Mouse (Mus musculus): ENCODE measurements around the gene Zfyve1. TPM values are rescaled to one million over a fixed set of nuclear protein-coding genes. Genes with fewer than 3 reads are reported as not detected.

Gene Zfyve1
- polyA plus RNA-seq, 1 experiment: 54.1 TPM

DNA sequence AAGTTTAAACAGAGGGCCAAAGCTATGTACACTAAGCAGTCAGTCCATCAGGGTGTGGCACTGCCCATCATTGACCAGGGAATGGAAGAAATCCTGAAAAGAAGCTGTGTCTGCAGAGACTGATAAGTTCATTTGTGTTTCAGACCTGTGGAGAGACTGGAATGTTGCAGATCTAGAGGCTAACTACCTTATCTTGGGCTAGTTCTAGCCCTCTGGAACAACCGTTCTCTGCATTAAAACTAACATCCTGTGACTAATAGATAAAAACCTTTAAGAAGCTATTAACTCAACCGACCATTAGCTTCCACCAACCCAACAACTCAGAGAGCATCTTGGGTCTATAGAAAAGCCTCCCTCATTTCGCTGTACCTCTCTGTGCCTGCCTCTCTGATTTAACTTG, 79.4 kb downstream of the Zfyve1 start:
- no peak for TF ChIP-seq CTCF (IDR thresholded peaks at IDR 0.05; ENCODE audit: borderline replicate concordance, extremely low read depth, insufficient read depth, insufficient read length)
- TF ChIP-seq POLR2A (IDR thresholded peaks at IDR 0.05; ENCODE audit: borderline replicate concordance, extremely low read depth, insufficient read depth, insufficient read length, poor library complexity, severe bottlenecking): no peak
- no peak for DNase-seq (ENCODE audit: low read depth)

DNA sequence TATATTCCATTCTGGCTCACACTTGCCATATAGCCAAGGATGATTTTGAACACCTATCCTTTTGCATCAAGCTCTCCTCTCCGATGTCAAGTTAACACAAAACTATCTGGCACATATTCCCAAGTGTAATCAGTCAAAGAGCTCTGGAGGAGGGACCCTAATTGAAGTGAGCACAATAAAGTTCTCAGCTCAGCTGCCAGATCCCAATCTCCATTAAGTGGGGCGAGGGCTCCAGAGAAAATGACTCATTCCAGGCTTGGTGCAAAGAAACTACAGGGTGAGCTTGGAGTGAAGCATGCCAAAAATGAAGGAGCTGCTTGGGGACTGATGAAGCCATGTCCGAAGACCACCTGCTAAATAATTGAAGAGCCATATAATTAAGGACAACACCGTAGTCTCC, 82.8 kb downstream of the Zfyve1 start:
- no peak for TF ChIP-seq CTCF (IDR thresholded peaks at IDR 0.05; ENCODE audit: borderline replicate concordance, extremely low read depth, insufficient read depth, insufficient read length)
- TF ChIP-seq POLR2A (IDR thresholded peaks at IDR 0.05; ENCODE audit: borderline replicate concordance, extremely low read depth, insufficient read depth, insufficient read length, poor library complexity, severe bottlenecking): no peak
- DNase-seq (ENCODE audit: low read depth): peak; percentile 88

DNA sequence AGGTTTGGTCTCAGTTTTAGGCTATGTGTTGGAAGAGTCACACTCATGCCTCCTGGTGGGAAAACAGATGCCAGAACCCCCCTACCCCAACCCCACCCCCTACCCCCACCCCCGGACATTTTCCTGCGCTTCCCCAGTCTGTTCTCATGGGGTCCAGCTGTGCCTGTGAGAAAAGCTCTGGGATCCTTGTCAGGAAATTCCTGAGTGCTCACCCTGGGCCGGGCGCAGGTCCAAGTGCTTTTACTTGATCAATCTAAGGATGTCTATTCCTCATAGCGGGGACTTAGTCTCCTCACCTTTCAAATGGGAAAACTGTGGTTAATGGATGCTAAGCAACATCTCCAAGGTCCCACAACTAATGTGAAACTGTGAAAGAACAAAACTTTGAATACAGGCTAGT, 83.8 kb downstream of the Zfyve1 start:
- TF ChIP-seq POLR2A (IDR thresholded peaks at IDR 0.05; ENCODE audit: borderline replicate concordance, extremely low read depth, insufficient read depth, insufficient read length, poor library complexity, severe bottlenecking) (no peak), CTCF (IDR thresholded peaks at IDR 0.05; ENCODE audit: borderline replicate concordance, extremely low read depth, insufficient read depth, insufficient read length) (no peak)
- peak; percentile 90 for DNase-seq (ENCODE audit: low read depth)

DNA sequence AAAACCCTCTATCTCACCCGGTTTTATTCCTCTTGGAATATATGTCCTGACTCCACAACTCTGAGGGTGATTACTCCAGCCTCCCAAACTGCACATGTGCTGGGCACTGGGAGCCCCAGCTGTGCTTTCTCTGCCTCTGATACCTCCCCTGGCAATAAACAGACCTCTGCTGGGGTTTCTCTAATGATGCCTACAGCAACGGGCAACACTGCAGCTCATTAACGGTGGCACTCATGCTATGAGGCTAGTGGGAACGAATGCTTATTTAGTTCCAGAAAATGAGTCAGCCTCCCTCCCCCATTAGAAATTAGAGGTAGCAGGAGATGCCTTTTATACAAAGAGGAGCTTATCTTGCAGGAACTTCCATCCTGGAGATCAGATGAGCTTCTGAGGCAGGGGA, 84.2 kb downstream of the Zfyve1 start:
- no peak for TF ChIP-seq CTCF (IDR thresholded peaks at IDR 0.05; ENCODE audit: borderline replicate concordance, extremely low read depth, insufficient read depth, insufficient read length)
- TF ChIP-seq POLR2A (IDR thresholded peaks at IDR 0.05; ENCODE audit: borderline replicate concordance, extremely low read depth, insufficient read depth, insufficient read length, poor library complexity, severe bottlenecking): no peak
- peak; percentile 89 for DNase-seq (ENCODE audit: low read depth)

DNA sequence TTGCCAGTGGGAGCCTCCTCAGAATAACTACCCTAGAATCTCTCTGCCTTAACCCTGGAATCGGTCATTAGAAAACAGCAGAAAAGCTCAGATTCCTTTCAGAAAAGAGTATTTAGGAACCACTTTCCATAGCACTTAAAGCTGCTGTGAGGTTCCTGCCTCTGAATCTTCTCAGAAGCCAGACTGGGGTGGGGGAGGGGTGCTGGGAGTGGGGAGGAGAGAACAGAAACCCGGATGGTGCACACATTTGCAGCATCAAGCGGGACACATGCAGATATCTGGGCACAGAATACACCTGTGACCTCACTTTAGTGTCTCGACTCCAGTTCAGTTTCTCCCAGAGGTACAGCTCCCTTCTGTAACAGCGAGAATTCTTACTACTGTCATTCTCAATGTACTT, 86.4 kb downstream of the Zfyve1 start:
- TF ChIP-seq CTCF (IDR thresholded peaks at IDR 0.05; ENCODE audit: borderline replicate concordance, extremely low read depth, insufficient read depth, insufficient read length) (no peak), POLR2A (IDR thresholded peaks at IDR 0.05; ENCODE audit: borderline replicate concordance, extremely low read depth, insufficient read depth, insufficient read length, poor library complexity, severe bottlenecking) (no peak)
- DNase-seq (ENCODE audit: low read depth): no peak

DNA sequence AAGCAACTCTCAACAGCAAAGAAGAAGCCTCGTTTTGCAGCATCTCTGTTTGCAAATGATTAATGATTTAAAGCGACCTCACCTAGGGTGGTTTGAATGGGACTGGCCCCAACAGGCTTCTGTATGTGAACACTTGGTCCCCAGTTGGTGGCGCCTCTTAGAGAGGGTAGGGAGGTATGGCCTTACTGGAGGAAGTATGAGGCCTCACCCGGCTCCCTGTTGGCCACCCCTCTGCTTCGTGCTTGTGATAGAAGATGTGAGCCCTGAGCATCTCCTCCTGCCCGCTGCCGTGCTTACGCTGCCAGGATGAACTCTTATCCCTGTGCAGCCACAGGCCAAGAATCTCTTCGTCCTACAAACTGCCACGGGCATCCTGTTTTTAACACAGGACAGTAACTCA, 90.5 kb downstream of the Zfyve1 start:
- no peak for DNase-seq (ENCODE audit: low read depth)
- TF ChIP-seq POLR2A (IDR thresholded peaks at IDR 0.05; ENCODE audit: borderline replicate concordance, extremely low read depth, insufficient read depth, insufficient read length, poor library complexity, severe bottlenecking) (no peak), CTCF (IDR thresholded peaks at IDR 0.05; ENCODE audit: borderline replicate concordance, extremely low read depth, insufficient read depth, insufficient read length) (no peak)

DNA sequence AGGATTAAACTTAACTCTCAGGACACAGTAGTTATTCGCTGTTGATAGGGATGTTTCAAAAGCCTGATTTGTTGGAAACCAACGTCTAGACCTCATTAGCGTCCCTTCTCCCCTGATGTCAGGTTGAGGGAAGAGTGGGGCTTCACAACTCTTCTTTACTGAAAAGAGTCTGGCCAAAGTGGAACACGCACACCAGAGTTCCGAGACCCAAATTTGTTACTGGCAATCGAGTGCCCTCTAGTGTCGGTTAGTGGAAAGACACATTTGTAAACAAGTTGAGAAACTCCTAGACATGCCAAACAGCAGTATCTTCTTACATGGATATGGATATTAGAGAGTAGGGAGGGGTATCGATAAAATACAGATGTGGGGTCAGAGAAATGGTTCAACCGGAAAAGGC, 94.8 kb downstream of the Zfyve1 start:
- DNase-seq (ENCODE audit: low read depth): peak; percentile 90
- no peak for TF ChIP-seq POLR2A (IDR thresholded peaks at IDR 0.05; ENCODE audit: borderline replicate concordance, extremely low read depth, insufficient read depth, insufficient read length, poor library complexity, severe bottlenecking)
- peak; percentile 79 for TF ChIP-seq CTCF (IDR thresholded peaks at IDR 0.05; ENCODE audit: borderline replicate concordance, extremely low read depth, insufficient read depth, insufficient read length)

DNA sequence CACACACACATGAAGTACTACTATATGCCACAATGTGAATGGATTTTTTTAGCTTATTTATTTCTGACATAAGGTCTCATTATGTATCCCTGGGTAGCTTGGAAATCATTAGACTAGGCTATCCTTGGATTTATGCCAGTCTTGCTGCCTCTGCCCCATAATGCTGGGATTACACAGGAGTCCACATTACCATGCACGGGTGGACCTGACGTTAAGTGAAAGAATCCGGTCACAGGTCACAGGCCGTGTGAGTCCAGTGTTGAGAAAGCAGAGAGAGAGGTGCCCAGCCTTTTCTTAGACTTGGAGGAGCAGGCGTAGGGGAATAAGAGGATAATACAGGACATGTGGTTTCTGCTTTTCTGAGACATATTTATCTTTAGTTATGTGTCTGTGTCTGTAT, 97.8 kb downstream of the Zfyve1 start:
- no peak for DNase-seq (ENCODE audit: low read depth)
- TF ChIP-seq CTCF (IDR thresholded peaks at IDR 0.05; ENCODE audit: borderline replicate concordance, extremely low read depth, insufficient read depth, insufficient read length): no peak
- TF ChIP-seq POLR2A (IDR thresholded peaks at IDR 0.05; ENCODE audit: borderline replicate concordance, extremely low read depth, insufficient read depth, insufficient read length, poor library complexity, severe bottlenecking): no peak

DNA sequence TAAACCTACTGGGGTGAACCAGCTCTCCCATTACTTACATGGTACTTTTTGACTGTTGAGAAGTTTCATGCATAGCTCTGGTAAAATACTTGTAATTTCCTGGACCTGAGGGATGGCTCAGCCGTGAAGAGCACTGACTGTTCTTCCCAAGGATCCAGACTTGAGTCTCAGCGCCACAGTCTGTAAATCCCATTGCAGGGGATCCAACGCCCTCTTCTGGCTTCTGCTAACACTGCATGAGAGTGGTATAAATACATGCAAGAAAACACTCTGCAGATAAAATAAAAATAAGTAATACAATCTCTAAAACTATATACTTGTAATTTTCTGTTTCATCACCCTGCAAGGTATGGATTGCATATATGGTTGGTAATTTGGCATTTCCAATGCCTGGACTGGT, 99.1 kb downstream of the Zfyve1 start:
- TF ChIP-seq POLR2A (IDR thresholded peaks at IDR 0.05; ENCODE audit: borderline replicate concordance, extremely low read depth, insufficient read depth, insufficient read length, poor library complexity, severe bottlenecking): no peak
- no peak for TF ChIP-seq CTCF (IDR thresholded peaks at IDR 0.05; ENCODE audit: borderline replicate concordance, extremely low read depth, insufficient read depth, insufficient read length)
- no peak for DNase-seq (ENCODE audit: low read depth)

DNA sequence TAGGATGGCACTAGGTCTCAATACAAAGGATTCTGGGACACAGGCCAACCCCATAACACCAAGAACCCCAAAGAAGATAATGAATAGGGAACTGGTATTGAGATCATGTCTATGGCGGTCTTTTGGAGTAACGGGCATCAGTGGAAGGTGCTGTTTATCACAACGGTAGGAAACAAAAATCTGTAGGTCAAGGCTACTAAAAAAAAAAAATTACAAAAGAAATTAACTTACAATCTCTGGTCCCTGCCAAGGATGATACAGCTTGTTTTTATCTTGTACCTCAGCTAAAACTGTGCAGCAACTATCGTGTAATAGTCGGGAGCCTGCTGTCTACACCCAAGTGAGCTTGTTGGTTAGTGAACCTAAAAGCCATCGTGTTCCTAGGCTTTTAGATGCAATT, 100.3 kb downstream of the Zfyve1 start:
- no peak for DNase-seq (ENCODE audit: low read depth)
- TF ChIP-seq CTCF (IDR thresholded peaks at IDR 0.05; ENCODE audit: borderline replicate concordance, extremely low read depth, insufficient read depth, insufficient read length) (no peak), POLR2A (IDR thresholded peaks at IDR 0.05; ENCODE audit: borderline replicate concordance, extremely low read depth, insufficient read depth, insufficient read length, poor library complexity, severe bottlenecking) (no peak)

Other genes with a start within 250 kb of the Zfyve1 start
- 8.8 and 20.9 TPM in 2 replicates for gene Dpf3, start 109.5 kb downstream of the Zfyve1 start, polyA plus RNA-seq (2012; rRNA removed)
- 51.2 and 57.4 TPM in 2 replicates for gene Dcaf4, start 76.8 kb downstream of the Zfyve1 start, polyA plus RNA-seq (2012; rRNA removed)
- gene Rbm25, start 34.0 kb upstream of the Zfyve1 start, polyA plus RNA-seq (2012; rRNA removed): 133 and 166 TPM in 2 replicates
- gene Psen1, start 90.9 kb upstream of the Zfyve1 start, polyA plus RNA-seq (2012; rRNA removed): 25.4 and 53.0 TPM in 2 replicates
- gene Papln, start 166.4 kb upstream of the Zfyve1 start, polyA plus RNA-seq (2012; rRNA removed): 0.77 and 0.85 TPM in 2 replicates